18 mouse cellular contexts compared by ENCODE assay signal in the genomic region with DNA sequence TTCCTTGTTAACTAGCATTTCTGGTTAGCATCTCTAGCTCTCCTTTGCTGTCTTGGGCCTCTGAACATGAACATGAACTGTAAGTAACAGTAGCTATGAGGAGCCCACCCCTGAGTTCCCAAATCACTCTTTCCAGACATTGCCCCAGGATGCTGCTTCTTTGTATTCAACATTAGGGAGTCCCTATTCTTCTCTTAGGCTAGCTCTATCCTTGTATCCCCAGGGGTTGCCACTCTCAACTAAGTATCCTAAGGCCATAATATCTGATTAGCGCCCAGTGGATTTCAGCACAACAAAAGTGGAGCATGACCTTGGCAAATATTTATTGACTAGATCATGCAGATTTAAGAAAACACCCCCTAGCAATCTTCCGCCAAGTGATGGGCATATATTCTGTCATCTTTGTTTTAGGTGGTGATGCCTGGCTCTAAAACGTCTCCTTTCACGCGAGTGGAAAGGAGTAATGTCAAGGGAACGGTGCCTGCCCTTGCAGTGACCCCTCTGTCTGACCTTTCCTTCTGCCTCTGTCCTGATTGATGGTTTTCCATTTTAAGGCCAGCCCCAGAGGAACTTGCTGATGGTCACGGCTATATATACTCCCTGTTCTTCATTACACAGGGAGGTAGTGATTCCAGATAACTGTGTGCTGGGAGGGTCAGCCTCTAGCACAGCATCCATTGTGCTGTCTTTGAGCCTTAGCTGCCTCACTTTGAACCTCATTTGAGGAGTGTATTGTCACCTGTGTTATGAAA. TPM values are rescaled to one million over a fixed set of nuclear protein-coding genes. Genes with fewer than 3 reads are reported as not detected.
DNase-seq lines count a peak whose midpoint lies in the region; ATAC-seq and TF ChIP-seq lines count a peak whose summit lies in the region.
"Had no signal": no experiment of that assay in that cellular context is flagged by ENCODE, and none has a peak within 500 bp of the region (broad histone marks: within the 10 kb centered on the region; RNA-seq: fewer than 3 reads in every experiment).

No protein-coding gene starts in this region.

- 56% methylated on average over 7 of the region's 7 CpGs for WGBS in midbrain, embryonic 14.5 days
- 56% methylated on average over 7 of the region's 7 CpGs for WGBS in midbrain, embryonic 15.5 days
- 22% methylated on average over 7 of the region's 7 CpGs for WGBS in neural tube, embryonic 14.5 days
- 70% methylated on average over 7 of the region's 7 CpGs for WGBS in lung, adult 2 months

- H3K9ac ChIP-seq in midbrain, embryonic 14.5 days (replicated peaks; ENCODE audit: low read length), result no peak overlapping the region
- H3K9ac ChIP-seq in midbrain, embryonic 15.5 days, result no peak overlapping the region
- H3K9ac ChIP-seq in neural tube, embryonic 14.5 days (replicated peaks; ENCODE audit: low read depth, low read length), result no peak overlapping the region
- H3K9ac ChIP-seq: liver, embryonic 15.5 days had no signal

- peak; percentile 36; the same call in 1 of the 2 replicates for ATAC-seq in midbrain, embryonic 14.5 days (ENCODE audit: low FRiP score, low TSS enrichment)
- ATAC-seq in midbrain, embryonic 15.5 days (replicated peaks), result no peak
- peak; percentile 35; the same call in 1 of the 2 replicates for ATAC-seq in neural tube, embryonic 14.5 days (ENCODE audit: low read depth)
- ATAC-seq in megakaryocyte-erythroid progenitor cell, adult 5-6 weeks (replicated peaks; ENCODE audit: low FRiP score, low TSS enrichment, poor library complexity, severe bottlenecking), result no peak
- ATAC-seq: activated CD4-positive, CD25-positive, alpha-beta regulatory T cell, adult 4 months; Patski had no signal

- H3K4me3 ChIP-seq in gastrocnemius, adult 2 months, result no peak overlapping the region
- no peak overlapping the region for H3K4me3 ChIP-seq in midbrain, embryonic 14.5 days (replicated peaks; ENCODE audit: low read depth, low read length)
- no peak overlapping the region for H3K4me3 ChIP-seq in midbrain, embryonic 15.5 days
- no peak overlapping the region for H3K4me3 ChIP-seq in neural tube, embryonic 14.5 days (ENCODE audit: low read depth, low read length)
- no peak overlapping the region for H3K4me3 ChIP-seq in lung, adult 2 months (replicated peaks; ENCODE audit: extremely low read depth, low read depth, low read length)
- H3K4me3 ChIP-seq: limb, embryonic 10.5 days; liver, embryonic 15.5 days; midbrain, embryonic 10.5 days had no signal

- H3K27me3 ChIP-seq in midbrain, embryonic 14.5 days (ENCODE audit: control insufficient read depth, insufficient read depth, low read length), result no peaks in the 10 kb centered on the region
- H3K27me3 ChIP-seq in midbrain, embryonic 15.5 days (replicated peaks), result no peaks in the 10 kb centered on the region
- H3K27me3 ChIP-seq in neural tube, embryonic 14.5 days (ENCODE audit: control insufficient read depth, insufficient read depth, low read length), result no peaks in the 10 kb centered on the region
- H3K27me3 ChIP-seq: Patski had no signal

- DNase-seq in gastrocnemius, adult 2 months, result no peak
- DNase-seq in gastrocnemius, postnatal 25 days, result no peak
- DNase-seq in midbrain, embryonic 14.5 days, result no peak
- DNase-seq in embryo, embryonic 10 days (ENCODE audit: low spot score), result peak; percentile 55
- no peak for DNase-seq in lung, adult 2 months
- DNase-seq: adrenal gland, adult 8-10 months; liver; right cerebral cortex, postnatal 14 days had no signal

- TF ChIP-seq POLR2A in lung, adult 2 months (IDR thresholded peaks at IDR 0.05; ENCODE audit: borderline replicate concordance, extremely low read depth, low read depth, low read length), result no peak

- no peak overlapping the region for H3K4me2 ChIP-seq in midbrain, embryonic 14.5 days (ENCODE audit: low read length)
- no peak overlapping the region for H3K4me2 ChIP-seq in midbrain, embryonic 15.5 days
- no peak overlapping the region for H3K4me2 ChIP-seq in neural tube, embryonic 14.5 days (ENCODE audit: low read depth, low read length)

- intact Hi-C loops in gastrocnemius, adult 2 months (cut with DNase I), result loop anchor here (2.0 kb wide), 1 partner anchor 336 kb away; no protein-coding TSS in a partner anchor

- H3K36me3 ChIP-seq in midbrain, embryonic 14.5 days (ENCODE audit: control insufficient read depth, insufficient read depth, low read length), result no peaks in the 10 kb centered on the region
- H3K36me3 ChIP-seq in midbrain, embryonic 15.5 days (replicated peaks), result no peaks in the 10 kb centered on the region
- no peaks in the 10 kb centered on the region for H3K36me3 ChIP-seq in neural tube, embryonic 14.5 days (ENCODE audit: control insufficient read depth, insufficient read depth, low read length)
- H3K36me3 ChIP-seq: G1E; limb, embryonic 10.5 days; liver, embryonic 15.5 days; midbrain, embryonic 10.5 days had no signal

- H3K4me1 ChIP-seq in midbrain, embryonic 14.5 days (ENCODE audit: control insufficient read depth, insufficient read depth, low read length), result peaks cover 8% of the 10 kb centered on the region
- peaks cover 22% of the 10 kb centered on the region for H3K4me1 ChIP-seq in midbrain, embryonic 15.5 days
- peaks cover 11% of the 10 kb centered on the region for H3K4me1 ChIP-seq in neural tube, embryonic 14.5 days (ENCODE audit: control insufficient read depth, insufficient read depth, low read length)
- peaks cover 5% of the 10 kb centered on the region; the same call in 1 of the 2 replicates for H3K4me1 ChIP-seq in lung, adult 2 months (ENCODE audit: control insufficient read depth, insufficient read depth, low read length)

- H3K9me3 ChIP-seq in midbrain, embryonic 14.5 days (ENCODE audit: control insufficient read depth, low read length), result no peaks in the 10 kb centered on the region
- no peaks in the 10 kb centered on the region for H3K9me3 ChIP-seq in midbrain, embryonic 15.5 days
- H3K9me3 ChIP-seq in neural tube, embryonic 14.5 days (ENCODE audit: control insufficient read depth, low read length), result no peaks in the 10 kb centered on the region
- H3K9me3 ChIP-seq: G1E; limb, embryonic 10.5 days; liver, embryonic 15.5 days; midbrain, embryonic 10.5 days had no signal

- TF ChIP-seq CTCF in gastrocnemius, adult 2 months (IDR thresholded peaks at IDR 0.05), result no peak
- TF ChIP-seq CTCF in lung, adult 2 months (IDR thresholded peaks at IDR 0.05; ENCODE audit: insufficient read depth, low read length), result no peak

- peak overlapping the region; percentile 80; the same call in 1 of the 2 replicates for H3K27ac ChIP-seq in gastrocnemius, adult 2 months
- H3K27ac ChIP-seq in midbrain, embryonic 14.5 days (replicated peaks; ENCODE audit: low read depth, low read length), result no peak overlapping the region
- no peak overlapping the region for H3K27ac ChIP-seq in midbrain, embryonic 15.5 days
- no peak overlapping the region for H3K27ac ChIP-seq in neural tube, embryonic 14.5 days (ENCODE audit: low read depth, low read length)
- H3K27ac ChIP-seq: liver, embryonic 15.5 days; midbrain, embryonic 10.5 days; stomach, postnatal 0 days had no signal

RNA-seq across cellular contexts. Expression of a gene that starts 55.5 kb away (rescaled TPM):
- total RNA-seq in gastrocnemius, adult 2 months (2021), result 1 to 10 TPM; 4.9 to 7.1 TPM
- total RNA-seq in gastrocnemius, postnatal 25 days (2021), result 1 to 10 TPM; 4.6 to 4.8 TPM
- 12.7 and 17.5 TPM in 2 replicates for polyA plus RNA-seq in midbrain, embryonic 14.5 days (2014; fragmentation: Nextera tagmentation; extraction: Ambion mirVana)
- polyA plus RNA-seq in midbrain, embryonic 15.5 days (2015; fragmentation: Nextera tagmentation; extraction: Ambion mirVana), result 16.5 and 16.6 TPM in 2 replicates
- 12.9 and 17.9 TPM in 2 replicates for polyA plus RNA-seq in neural tube, embryonic 14.5 days (2014; fragmentation: Nextera tagmentation; extraction: Ambion mirVana)
- 8.8 and 9.9 TPM in 2 replicates for polyA plus RNA-seq in lung, adult 2 months (2012; rRNA removed)
- 7.4 and 7.5 TPM in 2 replicates for total RNA-seq in megakaryocyte-erythroid progenitor cell, adult 5-6 weeks (2014; fragmentation: Nextera tagmentation)
- total RNA-seq in megakaryocyte-erythroid progenitor cell, adult 5-6 weeks (2017), result 7.3 and 11.4 TPM in 2 replicates

Comparison
In these comparisons a context has a peak if more than half of its experiments do, and no peak if none do; other contexts are left out.
1. ATAC-seq: peak in midbrain, embryonic 14.5 days (single experiment) and neural tube, embryonic 14.5 days (single experiment); none in midbrain, embryonic 15.5 days (single experiment) and megakaryocyte-erythroid progenitor cell, adult 5-6 weeks (single experiment).